Mouse (Mus musculus): Measurements from ENCODE around the gene Ilk. TPM values are rescaled to one million over a fixed set of nuclear protein-coding genes. Genes with fewer than 3 reads are reported as not detected.

Ilk gene
- polyA plus RNA-seq, 1 experiment from 2014 or later = 199 TPM

DNA sequence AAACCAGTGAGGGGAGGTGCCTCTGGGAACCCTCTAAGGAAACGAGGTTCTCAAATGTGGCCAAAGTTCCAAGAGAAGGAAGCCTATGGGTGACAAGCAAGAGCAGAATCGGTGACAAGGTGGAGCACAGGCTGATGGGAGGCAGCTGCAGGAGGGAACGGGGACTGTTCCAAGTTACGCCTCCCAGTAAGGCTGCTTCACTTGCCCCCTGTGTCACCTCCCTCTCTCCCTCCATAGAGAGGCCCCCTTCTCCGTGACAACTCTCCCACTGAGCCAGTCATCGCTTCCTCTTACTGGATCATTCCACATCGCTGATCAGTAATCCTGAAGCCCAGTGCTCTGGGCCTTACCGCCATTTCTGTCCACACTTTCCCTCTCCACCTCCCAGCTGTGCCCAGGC, 38.3 kb downstream of the Ilk start:
- 34% methylated on average over 8 of the region's 8 CpGs for WGBS
- Histone ChIP-seq H3K4me1 (replicated peaks) (peaks cover 85% of the 10 kb centered on the region), H3K27ac (replicated peaks) (no peak overlapping the region)

DNA sequence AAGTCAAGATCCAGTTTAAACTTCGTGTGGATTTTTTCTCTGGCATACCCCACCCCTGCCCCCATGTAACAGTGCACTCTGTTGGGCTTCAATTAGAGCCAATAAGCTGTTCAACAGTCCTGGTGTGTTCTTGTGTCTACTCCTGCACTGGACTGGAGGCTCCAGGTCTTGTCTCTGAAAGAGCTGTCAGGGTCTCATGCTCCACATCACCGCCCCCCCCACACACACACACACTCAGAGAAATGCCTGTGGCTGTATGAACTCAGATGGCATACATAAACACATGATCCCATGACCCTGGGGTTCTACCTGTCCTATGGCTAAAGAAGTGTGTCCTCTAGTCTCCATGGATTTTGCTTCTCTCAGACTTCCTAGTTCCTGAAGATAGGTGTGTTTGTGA, 39.6 kb downstream of the Ilk start:
- H3K9ac ChIP-seq = no peak overlapping the region
- peaks cover 78% of the 10 kb centered on the region for H3K4me1 ChIP-seq (replicated peaks)
- no peak overlapping the region for H3K27ac ChIP-seq (replicated peaks)
- no peak for ATAC-seq (ENCODE audit: low FRiP score, low read depth)
- H3K36me3 ChIP-seq = peaks cover 42% of the 10 kb centered on the region
- no peak overlapping the region for H3K4me3 ChIP-seq
- H3K27me3 ChIP-seq = no peaks in the 10 kb centered on the region
- no peak overlapping the region for H3K4me2 ChIP-seq
- H3K9me3 ChIP-seq = no peaks in the 10 kb centered on the region
- WGBS = 91% methylated on average over 2 of the region's 2 CpGs

More for the DNA sequence above, 38.3 kb downstream of the Ilk start:
- ATAC-seq (ENCODE audit: low FRiP score, low read depth) = 0 out of 2 replicates have a peak, but pooled peaks have one; percentile 6
- Histone ChIP-seq H3K9ac (no peak overlapping the region), H3K4me2 (no peak overlapping the region), H3K36me3 (peaks cover 38% of the 10 kb centered on the region), H3K27me3 (no peaks in the 10 kb centered on the region), H3K4me3 (no peak overlapping the region), H3K9me3 (no peaks in the 10 kb centered on the region)

DNA sequence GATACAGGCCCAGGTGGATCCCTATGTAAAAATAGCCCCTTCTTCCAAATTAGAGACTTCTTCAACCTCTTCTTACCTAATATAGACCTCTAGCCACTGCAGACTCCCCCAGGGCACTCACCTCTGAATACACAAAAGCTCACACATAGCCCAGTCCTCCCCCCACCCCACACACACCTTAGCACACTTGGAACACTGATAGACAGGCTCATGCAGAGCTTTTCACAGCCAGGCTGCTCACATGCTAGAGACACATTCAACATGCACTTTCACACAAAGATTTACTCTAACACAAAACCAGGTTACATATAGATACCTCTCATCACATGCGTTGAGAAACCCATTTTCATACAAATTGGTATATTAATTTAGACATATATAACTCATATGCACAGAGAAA, 40.9 kb downstream of the Ilk start:
- Histone ChIP-seq H3K27ac (replicated peaks) (no peak overlapping the region), H3K9ac (no peak overlapping the region), H3K4me1 (replicated peaks) (peaks cover 73% of the 10 kb centered on the region), H3K36me3 (peaks cover 38% of the 10 kb centered on the region), H3K9me3 (no peaks in the 10 kb centered on the region), H3K27me3 (no peaks in the 10 kb centered on the region), H3K4me3 (no peak overlapping the region), H3K4me2 (peak overlapping the region; percentile 27; the same call in 1 of the 2 replicates)
- WGBS = 87% methylated on average over 1 of the region's 1 CpGs
- ATAC-seq (ENCODE audit: low FRiP score, low read depth) = no peak

DNA sequence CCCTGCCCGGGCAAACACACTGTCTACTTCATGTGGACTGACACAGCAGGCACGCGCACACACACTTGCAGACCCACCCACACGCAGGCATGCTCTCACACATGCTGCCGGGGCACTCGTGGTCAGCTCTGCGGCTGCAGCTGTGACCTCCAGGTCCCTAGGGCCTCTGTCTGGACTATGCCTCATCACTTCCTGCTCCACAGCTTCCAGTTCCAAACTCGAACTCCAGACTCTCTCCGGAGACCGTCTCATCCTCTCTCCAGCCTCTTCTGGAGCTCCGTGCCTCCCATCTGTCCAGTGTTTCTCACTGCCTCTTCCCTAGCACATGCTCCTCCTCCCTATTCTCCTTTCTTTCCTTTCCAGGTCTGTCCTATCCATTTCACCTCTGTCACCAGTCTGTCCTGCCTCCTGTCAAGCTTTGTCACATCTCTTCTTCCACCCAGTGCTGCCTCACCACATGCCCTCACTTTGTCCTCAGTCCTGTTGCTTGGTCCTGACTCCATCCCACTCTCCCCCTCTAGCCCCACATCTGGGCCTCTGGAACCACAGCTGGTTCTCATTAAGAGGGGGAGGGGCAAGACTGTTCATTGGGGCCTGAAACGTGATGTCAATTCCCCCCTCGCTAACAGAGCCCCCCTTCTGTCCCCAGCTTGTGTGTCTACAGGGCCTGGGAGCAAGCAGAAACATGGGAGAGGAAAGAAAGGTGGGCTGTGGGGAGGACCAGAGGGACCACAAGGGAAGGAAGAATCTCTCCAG, 41.6 kb downstream of the Ilk start:
- H3K9ac ChIP-seq = no peak overlapping the region; the same call in 1 of the 2 replicates
- H3K9me3 ChIP-seq = no peaks in the 10 kb centered on the region
- H3K27ac ChIP-seq (replicated peaks) = peak overlapping the region; percentile 71
- H3K36me3 ChIP-seq = peaks cover 32% of the 10 kb centered on the region
- 0 out of 2 replicates have a peak overlapping the region, but pooled peaks have one; percentile 3 for H3K4me3 ChIP-seq
- 49% methylated on average over 13 of the region's 13 CpGs for WGBS
- peak; percentile 29 for ATAC-seq (ENCODE audit: low FRiP score, low read depth)
- H3K4me1 ChIP-seq (replicated peaks) = peaks cover 77% of the 10 kb centered on the region
- H3K27me3 ChIP-seq = no peaks in the 10 kb centered on the region
- H3K4me2 ChIP-seq = peak overlapping the region; percentile 27

DNA sequence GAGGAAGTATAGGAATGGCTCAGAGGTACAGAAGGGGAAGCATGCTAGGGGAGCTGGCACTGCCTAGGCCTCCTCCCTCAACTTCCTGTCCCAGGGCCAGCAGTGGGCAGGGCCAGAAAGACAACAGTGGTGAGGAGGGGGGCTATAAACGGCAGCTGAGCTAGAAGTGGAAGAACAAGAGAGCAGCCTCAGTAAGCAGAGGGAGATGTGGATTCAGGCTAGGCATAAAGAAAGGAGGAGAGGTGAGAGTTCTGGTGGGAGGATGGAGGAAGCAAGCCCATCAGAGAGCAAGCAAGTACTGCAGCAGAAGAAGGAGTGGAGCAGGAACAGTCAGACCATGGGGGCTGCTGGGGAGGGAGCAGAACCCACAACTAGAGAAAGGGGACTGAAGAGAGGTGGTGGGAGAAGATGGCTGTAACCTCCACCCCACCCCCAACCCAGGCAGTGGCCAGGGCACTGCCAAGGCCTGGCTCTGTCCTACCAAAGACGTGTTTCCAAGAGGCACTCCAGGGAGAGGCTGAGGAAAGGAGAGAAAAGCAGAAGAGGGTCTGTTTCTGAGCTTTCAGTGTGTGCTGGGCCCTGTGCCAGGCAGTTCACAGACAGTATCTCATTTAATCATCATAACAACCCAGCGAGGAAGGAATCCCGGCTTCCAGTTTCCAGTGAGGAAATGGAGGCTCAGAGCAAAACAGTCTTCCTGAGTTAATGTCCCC, 42.3 kb downstream of the Ilk start:
- peak; percentile 64 for ATAC-seq (ENCODE audit: low FRiP score, low read depth)
- peaks cover 31% of the 10 kb centered on the region for H3K36me3 ChIP-seq
- H3K4me1 ChIP-seq (replicated peaks) = peaks cover 80% of the 10 kb centered on the region
- 12% methylated on average over 4 of the region's 4 CpGs for WGBS
- peak overlapping the region; percentile 27 for H3K4me2 ChIP-seq
- H3K27me3 ChIP-seq = no peaks in the 10 kb centered on the region
- H3K9ac ChIP-seq = no peak overlapping the region
- no peaks in the 10 kb centered on the region for H3K9me3 ChIP-seq
- peak overlapping the region; percentile 71 for H3K27ac ChIP-seq (replicated peaks)
- no peak overlapping the region for H3K4me3 ChIP-seq

DNA sequence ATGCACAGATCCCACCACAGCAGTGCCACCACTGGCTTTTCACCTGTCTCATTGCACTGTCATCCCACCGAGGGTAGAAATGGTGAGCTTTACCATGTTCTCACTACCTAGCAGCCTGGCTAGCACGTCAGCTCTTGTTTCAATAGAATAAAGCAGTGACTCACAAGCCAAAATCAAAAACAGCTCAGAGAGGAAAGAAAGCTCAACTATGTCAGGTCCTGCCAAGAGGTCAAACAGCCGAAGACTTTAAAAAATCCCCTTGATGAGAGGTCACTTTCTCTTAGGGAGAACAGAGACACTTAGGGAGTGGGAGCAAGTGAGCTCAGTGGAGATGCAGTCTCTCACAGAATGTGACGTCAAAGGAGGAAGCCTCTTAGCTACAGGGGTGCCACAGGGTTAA, 47.5 kb downstream of the Ilk start:
- Histone ChIP-seq H3K4me3 (no peak overlapping the region), H3K36me3 (peaks cover 24% of the 10 kb centered on the region), H3K27me3 (no peaks in the 10 kb centered on the region), H3K27ac (replicated peaks) (no peak overlapping the region), H3K9me3 (no peaks in the 10 kb centered on the region), H3K9ac (no peak overlapping the region), H3K4me2 (peak overlapping the region; percentile 86), H3K4me1 (replicated peaks) (peaks cover 67% of the 10 kb centered on the region)
- WGBS = 45% methylated on average over 4 of the region's 4 CpGs
- ATAC-seq (ENCODE audit: low FRiP score, low read depth) = no peak

DNA sequence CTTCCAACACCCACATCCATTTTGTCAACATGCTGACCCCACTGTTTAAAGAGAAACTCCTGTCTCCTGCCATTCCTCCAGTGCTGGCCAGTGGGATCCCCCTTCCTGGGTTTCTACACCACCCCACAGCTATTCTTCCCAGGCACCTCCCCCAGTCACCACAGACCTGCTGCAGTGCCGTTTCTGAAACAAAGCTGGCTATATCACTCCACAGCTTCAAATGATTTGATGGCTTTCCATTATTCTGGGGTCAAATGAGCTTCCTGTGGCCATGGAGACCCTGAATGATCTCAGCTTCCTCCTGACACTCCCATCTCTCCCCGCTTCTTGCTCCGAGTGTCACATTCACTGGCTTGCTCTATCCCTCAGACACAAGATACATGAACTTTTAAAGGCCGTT, 48.2 kb downstream of the Ilk start:
- no peak for ATAC-seq (ENCODE audit: low FRiP score, low read depth)
- Histone ChIP-seq H3K4me2 (peak overlapping the region; percentile 86), H3K27ac (replicated peaks) (peak overlapping the region; percentile 37), H3K36me3 (peaks cover 24% of the 10 kb centered on the region), H3K4me3 (peak overlapping the region; percentile 96), H3K27me3 (no peaks in the 10 kb centered on the region), H3K9me3 (no peaks in the 10 kb centered on the region), H3K9ac (peak overlapping the region; percentile 34; the same call in 1 of the 2 replicates), H3K4me1 (replicated peaks) (peaks cover 63% of the 10 kb centered on the region)
- 12% methylated on average over 4 of the region's 4 CpGs for WGBS

DNA sequence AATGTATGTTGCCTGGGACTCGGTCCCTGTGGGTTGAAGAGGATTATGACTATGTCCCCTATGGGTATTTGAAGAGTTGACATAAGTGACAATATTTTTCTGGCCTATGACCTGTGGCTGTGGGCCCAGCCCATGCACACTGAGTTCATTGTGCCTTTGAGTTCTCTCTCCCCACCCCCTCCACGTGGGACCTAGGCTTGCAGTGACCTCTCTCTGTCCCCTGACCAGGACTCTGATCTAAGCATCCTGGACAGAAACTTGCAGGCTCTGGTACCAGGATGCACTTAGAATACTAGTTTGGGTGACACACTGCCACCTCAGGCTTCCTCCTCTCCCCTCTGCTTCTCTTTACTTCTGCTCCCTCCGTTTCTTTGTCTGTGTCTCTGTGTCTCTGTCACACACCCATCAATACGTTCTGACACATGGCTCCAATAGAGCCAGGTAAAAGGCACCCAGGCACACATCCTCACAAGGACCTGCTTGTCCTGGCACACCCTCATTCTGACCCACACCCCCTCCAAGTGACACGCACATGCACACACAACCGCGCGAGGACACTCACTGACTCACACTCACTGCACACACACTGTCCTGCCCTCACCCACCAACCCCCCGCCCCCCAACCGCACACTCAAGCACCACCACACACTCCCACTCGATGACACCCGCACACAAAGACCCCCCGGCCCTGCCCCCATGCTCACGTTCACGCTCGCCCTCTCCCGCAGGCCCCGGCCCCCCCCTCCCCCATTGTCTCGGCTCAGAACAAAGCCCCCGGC, 50.3 kb downstream of the Ilk start:
- ATAC-seq (ENCODE audit: low FRiP score, low read depth) = peak; percentile 80
- Histone ChIP-seq H3K9me3 (no peaks in the 10 kb centered on the region), H3K36me3 (peaks cover 4% of the 10 kb centered on the region), H3K4me1 (replicated peaks) (peaks cover 55% of the 10 kb centered on the region), H3K27ac (replicated peaks) (peak overlapping the region; percentile 99), H3K9ac (peak overlapping the region; percentile 100), H3K4me2 (peak overlapping the region; percentile 86), H3K4me3 (peak overlapping the region; percentile 96), H3K27me3 (no peaks in the 10 kb centered on the region)
- WGBS = 4% methylated on average over 18 of the region's 20 CpGs

DNA sequence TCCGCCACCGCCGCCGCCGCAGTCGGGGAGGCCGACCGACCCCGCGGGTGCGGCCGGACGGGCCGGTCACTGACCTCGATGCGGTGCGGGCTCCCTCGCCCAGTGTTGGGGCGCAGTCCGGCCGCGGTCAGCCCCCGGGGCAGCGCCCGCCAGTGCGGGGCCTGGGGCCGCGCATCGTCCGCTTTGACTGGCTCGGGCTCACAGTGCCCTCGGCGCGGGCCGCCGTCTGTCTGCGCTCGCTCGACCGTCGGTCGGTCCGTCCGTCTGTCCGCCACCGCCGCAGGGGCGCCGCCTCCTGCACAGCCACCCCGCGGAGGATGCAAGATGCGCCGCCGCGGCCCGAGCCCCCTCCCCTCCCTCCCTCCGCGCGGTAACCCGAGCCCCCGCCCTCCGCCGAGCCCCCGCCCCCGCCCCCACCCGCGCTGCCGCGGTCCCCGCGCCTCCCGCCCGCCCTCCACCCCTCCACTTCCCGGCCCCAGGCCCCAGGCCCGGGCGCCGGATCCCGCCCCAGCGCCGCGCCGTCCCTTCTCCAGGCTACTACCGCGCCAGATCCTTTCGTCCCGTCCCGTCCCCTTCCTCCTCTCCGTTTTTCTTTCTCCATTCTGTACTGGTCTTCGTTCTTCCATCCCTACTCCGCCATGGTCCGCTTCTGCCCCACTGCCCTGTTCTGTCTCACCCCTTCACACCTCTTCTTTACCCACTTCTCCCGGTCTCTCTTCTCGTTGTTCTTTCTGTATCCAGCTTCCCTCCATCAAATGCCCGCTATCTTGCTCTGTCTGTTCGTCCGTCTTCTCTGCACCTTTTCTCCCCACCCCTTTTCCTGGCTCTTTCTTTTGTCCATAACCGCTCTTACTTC, 51.1 kb downstream of the Ilk start, which contains the start of gene Dchs1:
Gene Dchs1 (minus strand): TSS at position 370 of the 856 bp plus-strand sequence.
- peak; percentile 76 for ATAC-seq (ENCODE audit: low FRiP score, low read depth)
- H3K4me1 ChIP-seq (replicated peaks) = peaks cover 52% of the 10 kb centered on the region
- under 1% methylated on average over 70 of the region's 97 CpGs for WGBS
- no peaks in the 10 kb centered on the region for H3K36me3 ChIP-seq
- peak within 1 kb of the TSS; percentile 99 for H3K27ac ChIP-seq (replicated peaks)
- H3K27me3 ChIP-seq = no peaks in the 10 kb centered on the region
- peak within 1 kb of the TSS; percentile 86 for H3K4me2 ChIP-seq
- H3K9ac ChIP-seq = peak within 1 kb of the TSS; percentile 100
- H3K4me3 ChIP-seq = peak within 1 kb of the TSS; percentile 96
- no peaks in the 10 kb centered on the region for H3K9me3 ChIP-seq

DNA sequence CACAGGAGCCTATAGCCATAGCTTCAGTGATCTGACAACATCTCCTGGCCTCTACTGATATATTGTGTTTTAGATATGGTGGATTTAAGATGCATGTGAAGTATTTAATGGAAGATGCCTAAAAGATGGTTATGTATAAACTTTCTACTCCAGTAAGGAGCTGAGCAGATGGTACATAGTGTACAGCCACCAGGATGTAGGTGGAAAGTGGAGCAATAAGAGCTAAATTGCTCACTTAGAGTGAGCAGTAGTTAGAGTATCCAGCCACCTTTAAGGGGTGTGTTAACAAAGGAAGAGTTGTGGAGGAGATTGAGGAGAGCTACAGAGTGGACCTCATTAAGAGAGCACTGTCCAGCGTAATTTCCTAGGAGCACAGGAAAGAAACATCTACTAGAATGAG, 54.8 kb downstream of the Ilk start:
- no peaks in the 10 kb centered on the region for H3K9me3 ChIP-seq
- H3K27me3 ChIP-seq = no peaks in the 10 kb centered on the region
- 85% methylated on average over 1 of the region's 1 CpGs for WGBS
- peaks cover 15% of the 10 kb centered on the region for H3K4me1 ChIP-seq (replicated peaks)
- no peak overlapping the region for H3K4me2 ChIP-seq
- no peak overlapping the region for H3K4me3 ChIP-seq
- H3K27ac ChIP-seq (replicated peaks) = no peak overlapping the region
- H3K36me3 ChIP-seq = no peaks in the 10 kb centered on the region
- ATAC-seq (ENCODE audit: low FRiP score, low read depth) = no peak
- H3K9ac ChIP-seq = no peak overlapping the region
